Mouse (Mus musculus) thymus, postnatal 4 days (tissue): ENCODE data around the gene Adm2.

Experiments used
- DNase-seq: peaks from one replicate; pipeline ENCODE4 v3.0.0; 2021

Adm2 gene

DNA sequence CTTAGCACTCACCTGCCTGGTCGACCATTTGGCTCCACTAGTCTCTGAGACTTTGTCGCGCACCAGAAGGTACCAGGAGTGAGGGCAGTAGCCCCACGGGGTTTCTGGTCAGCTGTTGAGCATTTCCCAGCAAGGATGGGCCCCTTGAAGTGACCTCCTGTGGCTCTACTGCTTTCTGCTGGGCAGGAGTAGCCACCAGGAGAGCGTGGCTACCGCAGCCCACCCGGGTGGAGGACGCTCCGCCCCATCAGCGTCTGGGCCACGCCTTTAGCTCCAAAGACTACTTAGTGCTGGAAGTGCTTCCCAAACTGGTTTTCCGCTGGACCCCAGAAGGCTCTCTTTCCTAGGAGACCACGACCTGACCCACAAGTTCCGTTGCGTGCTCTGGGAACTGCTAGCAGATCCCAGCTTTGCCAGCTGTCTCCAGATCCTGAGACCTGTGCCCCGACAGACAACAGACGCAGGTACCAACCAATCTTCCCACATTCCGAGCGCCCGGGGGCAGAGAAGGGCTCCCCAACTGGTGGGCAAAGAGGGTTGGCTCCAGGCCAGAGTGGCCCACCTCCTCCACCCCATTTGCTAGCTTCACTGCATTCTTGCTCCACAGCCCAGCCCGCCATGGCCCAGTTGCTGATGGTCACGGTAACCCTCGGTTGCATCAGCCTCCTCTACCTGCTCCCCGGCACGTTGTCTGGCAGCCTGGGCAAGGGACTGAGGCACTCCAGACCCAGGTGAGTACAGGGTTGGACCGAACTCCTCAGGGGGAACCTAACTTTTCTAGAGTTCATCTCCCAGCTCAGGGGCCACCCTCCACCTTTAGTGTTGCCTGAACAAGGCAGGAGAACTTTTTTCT, at the start of gene Adm2:
Adm2 (plus strand) TSS at position 51 of the 853 bp plus-strand sequence.
- DNase-seq, result no peak

DNA sequence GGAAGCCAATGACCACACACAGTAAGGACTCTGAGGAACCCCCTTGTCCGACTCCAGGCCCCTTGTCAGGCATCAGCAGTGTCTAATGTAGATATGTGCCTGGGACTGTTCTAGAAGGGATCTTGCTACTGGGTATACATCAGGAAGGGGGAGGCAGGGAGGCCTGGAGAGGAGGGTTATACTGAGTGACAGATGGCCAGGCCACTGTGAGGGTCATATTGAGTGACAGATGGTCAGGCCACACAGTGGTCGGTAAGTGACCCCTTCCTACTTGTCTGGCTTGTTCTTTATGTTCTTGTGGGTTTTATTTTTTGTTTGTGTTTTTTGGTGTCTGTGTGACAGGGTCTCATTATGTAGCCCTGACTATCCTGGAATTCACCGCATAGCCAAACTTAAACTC, 47.0 kb upstream of the Adm2 start:
- no peak for DNase-seq

- no peak for DNase-seq
Observed at GRCm38 (mm10) chr15:89277366-89277765, 45.2 kb upstream of the Adm2 start.

GRCm38 (mm10) chr15:89282546-89282945, 40.0 kb upstream of the Adm2 start:
- DNase-seq, result peak; percentile 37

GRCm38 (mm10) chr15:89284094-89284493, 38.4 kb upstream of the Adm2 start:
- no peak for DNase-seq

DNA sequence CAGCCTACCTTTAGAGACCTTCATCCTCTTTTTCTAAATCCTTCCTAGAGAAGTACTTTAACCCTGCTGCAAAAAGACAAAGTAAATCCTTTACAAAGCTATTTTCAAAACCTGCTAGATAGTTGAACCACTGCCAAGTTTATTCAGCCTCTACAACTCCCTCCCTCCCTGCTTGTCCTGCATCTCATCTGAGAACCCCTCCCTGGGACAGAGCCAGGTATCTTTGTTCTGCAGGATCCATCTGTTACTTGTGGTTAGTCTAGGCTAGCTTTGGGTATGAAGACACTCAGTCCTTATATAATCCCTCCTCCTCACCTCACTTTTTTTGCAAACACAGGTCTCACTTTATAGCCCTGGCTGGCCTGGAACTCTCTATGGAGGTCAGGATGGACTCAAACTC, 37.5 kb upstream of the Adm2 start:
- DNase-seq, result no peak

- DNase-seq, result no peak
Observed at GRCm38 (mm10) chr15:89285478-89285877, 37.0 kb upstream of the Adm2 start.

GRCm38 (mm10) chr15:89286114-89286513, 36.4 kb upstream of the Adm2 start:
- DNase-seq, result peak; percentile 54

- no peak for DNase-seq
Observed at GRCm38 (mm10) chr15:89286582-89286981, 35.9 kb upstream of the Adm2 start.

GRCm38 (mm10) chr15:89288227-89288767, 34.2 kb upstream of the Adm2 start:
- no peak for DNase-seq

DNA sequence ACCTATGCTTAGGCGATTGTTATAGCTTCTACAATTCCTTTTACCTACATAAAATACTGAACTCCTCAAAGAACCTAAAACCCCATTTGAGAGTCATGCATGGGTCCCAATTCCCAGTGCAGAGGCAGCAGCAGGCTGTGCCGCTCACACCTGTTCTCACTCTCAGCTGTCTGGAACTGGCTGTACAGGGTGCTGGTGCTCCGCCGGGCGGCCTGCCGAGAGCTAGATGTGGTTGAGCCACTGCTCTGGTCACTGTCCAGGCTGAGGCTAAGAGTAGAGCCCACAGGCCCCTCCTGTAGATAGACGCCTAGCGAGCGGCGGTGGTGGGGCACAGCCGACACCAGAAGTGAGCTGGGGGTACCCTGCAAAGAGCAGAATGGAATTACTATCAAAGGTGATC, 33.1 kb upstream of the Adm2 start:
- no peak for DNase-seq

GRCm38 (mm10) chr15:89291521-89291920, 31.0 kb upstream of the Adm2 start:
- DNase-seq, result no peak

DNA sequence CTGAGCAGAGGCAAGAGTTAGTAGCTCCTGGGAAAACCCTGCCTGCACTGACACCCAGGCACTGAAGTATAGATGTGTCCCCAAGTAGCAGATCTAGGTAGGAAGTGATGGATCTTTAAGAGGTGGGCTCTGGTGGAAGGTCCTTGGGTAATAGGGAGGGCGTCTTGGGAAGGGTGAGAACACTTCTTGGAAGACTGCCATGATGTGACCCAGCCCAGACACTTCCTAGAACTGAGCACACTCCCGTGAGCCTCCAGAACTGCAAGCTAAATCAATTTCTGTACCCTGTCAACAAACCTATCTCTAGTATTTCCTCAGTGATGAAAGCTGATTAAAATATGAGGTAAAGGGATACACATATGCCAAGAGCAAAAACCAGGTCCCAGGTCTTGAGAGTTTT, 29.7 kb upstream of the Adm2 start:
- DNase-seq, result no peak

- no peak for DNase-seq
Observed at GRCm38 (mm10) chr15:89293778-89294177, 28.7 kb upstream of the Adm2 start.

DNA sequence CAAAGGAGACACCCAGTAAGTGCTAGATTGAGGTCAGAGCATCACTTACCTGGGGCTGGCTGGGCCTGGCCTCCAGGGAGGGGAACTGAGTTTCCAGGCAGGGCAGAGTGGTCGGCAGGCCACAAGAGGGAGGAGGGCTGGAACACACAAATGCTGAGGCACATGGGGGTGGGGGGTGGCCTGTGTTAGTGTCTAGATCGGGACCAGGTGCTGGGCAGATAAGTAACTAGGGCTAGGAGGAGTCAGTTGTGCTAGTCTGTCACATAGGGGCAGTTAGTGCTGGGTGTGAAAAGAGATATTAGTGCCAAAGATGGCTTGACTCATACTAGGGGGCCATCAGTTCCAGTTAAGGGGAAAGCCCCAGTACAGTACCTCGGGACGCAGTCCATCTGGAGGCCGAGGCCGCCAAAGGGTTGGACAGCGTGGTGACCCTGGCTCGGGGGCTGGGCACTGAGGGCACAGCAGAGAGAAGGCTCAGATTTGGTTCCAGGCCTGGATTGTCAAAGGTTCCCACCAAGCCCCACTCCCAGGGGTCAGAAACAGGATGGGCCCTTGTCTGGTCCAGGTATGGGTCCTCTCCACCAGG, 26.8 kb upstream of the Adm2 start:
- DNase-seq, result no peak

DNA sequence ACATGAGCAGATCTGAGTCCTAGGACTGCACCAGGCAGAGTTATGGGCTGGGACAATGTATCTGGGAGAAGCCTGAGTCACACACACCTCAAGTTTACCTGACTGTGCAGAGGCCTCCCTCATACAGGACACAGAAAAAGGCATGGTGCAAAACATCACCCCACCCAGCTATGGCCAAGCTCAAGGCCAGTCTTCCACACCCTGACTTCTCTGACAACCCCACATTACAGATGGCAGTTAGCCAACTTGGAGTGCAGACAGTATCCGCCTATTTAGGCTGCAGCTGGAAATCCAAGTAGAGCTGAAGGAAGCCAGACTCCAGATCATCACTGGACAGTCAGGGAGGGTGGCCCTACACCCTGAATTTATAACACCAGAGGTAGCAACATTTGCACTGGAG, 26.1 kb upstream of the Adm2 start:
- DNase-seq, result no peak

DNA sequence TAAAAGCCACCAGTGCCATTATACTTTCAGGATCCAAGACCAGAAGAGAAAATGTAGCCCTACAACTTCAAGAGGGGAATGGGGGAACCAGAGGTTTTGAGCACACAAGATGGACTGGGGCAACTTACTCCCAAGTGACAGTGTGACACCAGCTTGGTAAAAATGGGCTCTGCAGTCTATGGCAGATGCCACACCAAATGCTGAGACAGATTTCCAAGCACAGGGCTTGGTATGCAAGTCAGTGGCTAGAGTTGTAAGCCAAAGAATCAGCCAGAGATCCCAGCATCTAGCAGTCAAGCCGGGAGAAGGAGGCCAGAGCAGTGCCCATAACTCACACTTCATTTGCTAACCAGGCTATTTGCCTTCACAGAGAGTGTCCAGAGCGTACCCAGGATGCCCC, 24.8 kb upstream of the Adm2 start:
- DNase-seq, result no peak

GRCm38 (mm10) chr15:89300180-89300579, 22.3 kb upstream of the Adm2 start:
- no peak for DNase-seq

DNA sequence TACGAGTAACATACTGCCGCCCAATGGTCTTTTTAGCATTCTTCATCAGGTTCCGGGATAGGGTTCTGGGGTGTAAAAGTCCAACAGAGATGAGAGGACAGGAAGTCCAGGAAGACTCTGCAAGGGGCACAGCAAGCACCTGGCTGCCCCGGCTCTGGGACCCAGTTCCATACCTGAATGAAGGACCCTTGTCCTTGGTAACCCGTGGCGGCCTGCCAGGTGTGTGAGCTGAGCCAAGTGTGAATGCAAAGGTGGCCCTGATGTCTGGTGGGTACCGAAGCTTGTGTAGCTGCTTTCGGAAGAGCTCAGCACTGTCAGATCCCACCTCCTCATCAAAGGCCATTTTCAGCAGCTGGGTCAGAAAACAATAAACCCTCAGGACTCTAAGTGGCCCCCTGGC, 21.9 kb upstream of the Adm2 start:
- no peak for DNase-seq

GRCm38 (mm10) chr15:89305966-89306365, 16.6 kb upstream of the Adm2 start:
- no peak for DNase-seq

- DNase-seq, result no peak
Observed at GRCm38 (mm10) chr15:89307461-89307860, 15.1 kb upstream of the Adm2 start.

- DNase-seq, result no peak
Observed at GRCm38 (mm10) chr15:89308406-89309139, 13.9 kb upstream of the Adm2 start.

DNA sequence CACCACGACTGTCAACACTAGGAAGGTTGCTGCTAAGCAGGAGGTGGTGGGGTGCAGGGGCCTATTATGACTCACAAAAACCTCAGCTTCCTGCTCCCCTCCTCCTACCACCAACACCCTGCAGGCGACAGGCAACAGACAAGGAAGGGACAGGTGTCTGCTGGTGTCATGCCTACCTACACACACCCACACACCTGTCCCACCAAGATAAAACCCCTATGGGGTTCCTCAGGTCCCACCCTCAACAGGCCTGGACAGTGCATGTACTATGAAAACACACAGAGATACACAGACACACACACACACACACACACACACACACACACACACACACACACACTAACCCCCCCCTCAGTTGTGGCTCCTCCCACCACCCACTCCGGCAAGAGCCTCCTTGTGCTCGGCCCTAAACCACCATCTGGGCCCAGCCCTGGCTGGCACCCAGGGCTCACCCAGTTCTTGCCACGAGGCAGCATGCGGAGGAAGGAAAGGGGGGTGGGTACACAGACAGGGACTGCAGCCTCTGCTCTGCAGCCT, 12.5 kb upstream of the Adm2 start:
- peak; percentile 81 for DNase-seq
